38 mouse cellular contexts compared by ENCODE assay signal in genomic region chr10:78700881-78701280, GRCm38 (mm10). TPM values are rescaled to one million over a fixed set of nuclear protein-coding genes. Genes with fewer than 3 reads are reported as not detected.
"Had no signal": no experiment of that assay in that cellular context is flagged by ENCODE, and none has a peak within 500 bp of the region (broad histone marks: within the 10 kb centered on the region; RNA-seq: fewer than 3 reads in every experiment).

No protein-coding gene starts in this region.

- H3K27ac ChIP-seq: heart, embryonic 13.5 days; heart, embryonic 15.5 days; hindbrain, embryonic 13.5 days; hindbrain, embryonic 15.5 days; hindbrain, postnatal 0 days; kidney, embryonic 15.5 days; kidney, postnatal 0 days; left cerebral cortex, adult 2 months; limb, embryonic 10.5 days; limb, embryonic 12.5 days; liver, embryonic 13.5 days; liver, embryonic 15.5 days had no signal

- H3K4me1 ChIP-seq: heart, embryonic 13.5 days; heart, embryonic 15.5 days; hindbrain, embryonic 13.5 days; hindbrain, embryonic 15.5 days; kidney, embryonic 15.5 days; limb, embryonic 10.5 days; limb, embryonic 12.5 days; liver, embryonic 13.5 days; liver, embryonic 15.5 days had no signal

- DNase-seq: gastrocnemius, postnatal 14 days; gastrocnemius, postnatal 36 days; heart, adult 18-20 months; heart, postnatal 14 days; heart, postnatal 36 days; kidney, adult 11 months; kidney, postnatal 14 days; kidney, postnatal 36 days; liver; liver, embryonic 13.5 days had no signal

- H3K4me3 ChIP-seq: heart, embryonic 13.5 days; heart, embryonic 15.5 days; hindbrain, embryonic 13.5 days; hindbrain, embryonic 15.5 days; kidney, embryonic 15.5 days; left cerebral cortex, adult 2 months; limb, embryonic 10.5 days; limb, embryonic 12.5 days; liver, embryonic 13.5 days; liver, embryonic 15.5 days had no signal

RNA-seq across cellular contexts. Expression of gene Casp14, which starts 17.2 kb away (rescaled TPM):
- total RNA-seq: gastrocnemius, adult 18-20 months; gastrocnemius, adult 8-10 months; gastrocnemius, postnatal 14 days; gastrocnemius, postnatal 36 days; heart, adult 18-20 months; heart, postnatal 14 days; heart, postnatal 36 days; hematopoietic stem cell, adult 5-6 weeks; hindbrain, postnatal 0 days; layer of hippocampus, adult 18-20 months; layer of hippocampus, postnatal 10 days; layer of hippocampus, postnatal 25 days; left cerebral cortex, adult 2 months; left cerebral cortex, postnatal 14 days; left cerebral cortex, postnatal 36 days had no signal
- polyA plus RNA-seq: gonadal fat pad, adult 2 months; heart, embryonic 11.5 days; heart, embryonic 13.5 days; heart, embryonic 15.5 days; heart, postnatal 0 days; hindbrain, embryonic 11.5 days; hindbrain, embryonic 13.5 days; hindbrain, embryonic 15.5 days; hindbrain, postnatal 0 days; kidney, adult 2 months; kidney, embryonic 15.5 days; kidney, postnatal 0 days; liver, embryonic 11.5 days; liver, embryonic 13.5 days; liver, embryonic 15.5 days had no signal

RNA-seq across cellular contexts. Expression of gene Ccdc105, which starts 52.0 kb away (rescaled TPM):
- total RNA-seq: gastrocnemius, adult 18-20 months; gastrocnemius, adult 8-10 months; gastrocnemius, postnatal 14 days; gastrocnemius, postnatal 36 days; heart, adult 18-20 months; heart, postnatal 14 days; heart, postnatal 36 days; hematopoietic stem cell, adult 5-6 weeks; hindbrain, postnatal 0 days; layer of hippocampus, postnatal 10 days had no signal
- polyA plus RNA-seq: heart, embryonic 13.5 days; heart, embryonic 15.5 days; heart, postnatal 0 days; hindbrain, embryonic 11.5 days; intestine, embryonic 14.5 days; intestine, embryonic 16.5 days; kidney, adult 2 months; kidney, embryonic 15.5 days; kidney, postnatal 0 days; large intestine, adult 2 months; liver, embryonic 11.5 days; liver, embryonic 13.5 days; liver, embryonic 15.5 days had no signal
